Mouse (Mus musculus): ENCODE results near the gene Sfxn5.
A peak's percentile ranks its signal among the peaks of the same experiment; 100 is the strongest.

Sfxn5 gene

DNA sequence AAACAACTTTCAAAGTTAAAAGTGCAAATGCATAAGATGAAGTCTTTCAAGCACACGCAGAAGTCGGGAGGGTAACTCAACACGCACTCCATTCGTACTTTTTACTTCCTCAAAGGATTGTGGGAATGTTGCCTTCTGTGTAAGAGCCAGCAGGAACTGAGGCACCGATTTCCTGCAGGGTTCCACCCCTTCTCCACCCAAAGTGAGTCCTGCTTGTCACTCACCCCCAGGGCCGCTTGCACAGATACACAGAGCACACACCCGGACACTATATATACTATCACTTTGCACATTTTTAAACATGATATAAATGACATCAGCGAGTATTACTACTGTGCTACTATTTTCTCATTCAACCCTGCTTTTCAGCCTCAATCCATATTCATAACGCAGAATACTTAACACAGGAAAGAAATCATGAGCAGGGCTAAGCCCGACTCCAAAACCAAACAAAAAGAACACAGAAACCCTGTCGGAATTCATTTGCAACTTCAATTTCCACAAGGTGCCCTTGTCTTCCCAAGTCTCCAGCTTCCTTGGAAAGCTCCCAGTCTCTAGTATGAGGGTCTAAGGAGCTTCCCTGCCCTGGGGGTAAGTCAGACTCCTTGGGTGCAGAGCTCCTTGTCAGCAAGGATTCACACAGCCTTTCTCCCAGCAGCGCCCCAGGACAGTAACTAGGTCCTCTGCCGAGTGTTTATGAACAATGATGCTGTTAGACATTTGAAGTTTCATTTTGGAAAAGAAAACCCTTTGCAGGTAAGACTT is 46.8 kb downstream of the Sfxn5 start:
- DNase-seq, result no peak

DNA sequence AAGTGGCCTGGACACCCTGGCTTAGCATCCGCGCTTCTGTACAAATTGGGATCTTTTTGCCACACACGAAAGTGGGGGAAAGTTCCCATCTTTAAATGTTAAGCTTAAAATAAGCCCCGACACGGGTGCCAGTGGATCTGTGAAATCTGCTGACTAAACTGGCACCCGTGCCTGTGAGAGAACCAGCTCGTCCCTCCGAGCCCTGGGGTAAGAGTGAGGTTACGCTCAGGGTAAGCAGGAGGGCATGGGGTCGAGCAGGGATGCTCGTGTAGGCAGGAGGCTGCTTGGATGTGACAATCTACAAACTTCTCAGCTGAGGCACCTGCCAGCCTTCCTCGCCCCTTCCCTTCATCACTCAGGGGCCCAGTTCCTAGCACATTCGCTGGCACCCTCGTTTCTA is 52.4 kb downstream of the Sfxn5 start:
- DNase-seq, result no peak

DNA sequence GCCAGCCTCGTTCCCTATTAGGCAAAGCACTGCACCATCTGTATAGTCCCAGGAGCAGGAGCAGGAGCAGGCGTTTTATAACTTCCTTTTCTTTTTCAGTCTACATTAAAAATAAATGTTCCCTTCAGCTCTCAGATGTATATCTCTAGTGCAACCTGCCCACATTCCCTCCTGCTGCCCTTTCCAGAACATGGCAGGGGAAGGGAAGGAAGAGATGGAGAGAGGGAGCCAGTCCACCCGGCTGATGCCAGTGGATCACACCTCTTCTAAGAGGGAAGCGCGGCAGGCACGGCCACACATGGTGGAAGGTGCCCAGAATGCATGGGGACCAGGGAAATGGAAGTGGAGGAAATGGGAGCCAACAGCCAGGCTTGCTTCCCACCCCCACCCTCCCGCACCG is 56.7 kb downstream of the Sfxn5 start:
- DNase-seq, result no peak

DNA sequence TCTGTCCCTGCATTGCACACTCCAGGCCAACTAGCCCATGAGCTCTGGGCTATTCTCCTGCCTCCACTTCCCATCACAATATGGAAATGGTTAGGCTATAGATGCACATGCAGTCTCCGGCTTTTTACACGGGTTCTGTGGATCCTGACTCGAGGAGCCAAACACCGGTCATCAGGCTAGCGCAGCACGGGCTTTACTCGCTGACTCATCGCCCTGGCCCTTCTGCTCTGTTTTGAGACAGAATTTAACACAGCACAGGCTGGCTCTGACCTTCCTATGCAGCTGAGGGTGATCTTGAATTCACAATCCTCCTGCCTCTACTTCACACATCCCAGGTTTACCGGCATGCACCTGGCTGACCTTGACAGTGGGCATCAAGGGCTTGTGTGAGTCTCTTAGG is 60.8 kb downstream of the Sfxn5 start:
- no peak for DNase-seq

DNA sequence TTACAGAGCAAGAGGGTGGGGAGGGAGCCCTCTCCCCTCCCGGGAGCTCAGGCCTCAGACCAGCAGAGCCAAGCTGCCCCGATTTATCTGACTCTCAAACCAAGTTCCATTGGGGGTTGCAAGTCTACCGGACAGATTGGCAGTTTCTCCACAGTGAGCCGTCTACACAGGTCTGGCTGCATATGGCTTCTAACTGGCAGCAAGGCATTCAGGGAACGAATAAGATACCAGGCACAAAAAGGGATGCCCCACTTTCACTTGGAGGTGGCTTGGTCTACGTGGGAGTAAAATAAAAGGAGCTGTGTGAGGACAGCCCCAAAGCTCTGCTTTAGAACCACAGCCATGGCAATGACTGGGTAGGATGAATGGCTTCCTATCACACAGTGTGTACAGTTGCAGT is 67.2 kb downstream of the Sfxn5 start:
- no peak for DNase-seq

DNA sequence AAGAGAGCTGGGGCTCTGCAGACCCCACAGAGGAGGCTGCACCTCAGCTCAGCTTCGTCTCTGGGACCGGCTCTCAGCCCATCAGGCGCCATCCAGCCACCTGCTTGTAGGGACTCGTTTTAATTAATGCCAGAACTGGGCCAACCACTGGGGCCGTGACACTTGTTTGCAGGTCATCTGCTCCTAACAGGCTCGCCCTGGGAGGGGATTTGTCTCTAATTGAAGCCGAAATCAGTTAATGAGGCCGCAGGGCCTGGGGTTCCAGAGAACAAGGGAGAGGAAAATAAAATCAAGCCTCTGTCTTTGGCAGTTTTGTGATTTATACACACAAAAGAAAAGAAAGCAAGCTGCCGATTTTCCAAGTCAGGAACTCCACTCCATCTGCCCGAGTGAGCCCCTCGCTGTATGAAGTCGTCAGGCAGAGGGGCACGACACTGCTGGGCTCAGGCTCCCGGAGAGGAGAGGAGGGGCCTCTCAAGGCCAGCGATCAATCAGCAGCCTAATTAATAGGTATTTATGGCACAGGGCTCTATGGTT is 68.2 kb downstream of the Sfxn5 start:
- no peak for DNase-seq

DNA sequence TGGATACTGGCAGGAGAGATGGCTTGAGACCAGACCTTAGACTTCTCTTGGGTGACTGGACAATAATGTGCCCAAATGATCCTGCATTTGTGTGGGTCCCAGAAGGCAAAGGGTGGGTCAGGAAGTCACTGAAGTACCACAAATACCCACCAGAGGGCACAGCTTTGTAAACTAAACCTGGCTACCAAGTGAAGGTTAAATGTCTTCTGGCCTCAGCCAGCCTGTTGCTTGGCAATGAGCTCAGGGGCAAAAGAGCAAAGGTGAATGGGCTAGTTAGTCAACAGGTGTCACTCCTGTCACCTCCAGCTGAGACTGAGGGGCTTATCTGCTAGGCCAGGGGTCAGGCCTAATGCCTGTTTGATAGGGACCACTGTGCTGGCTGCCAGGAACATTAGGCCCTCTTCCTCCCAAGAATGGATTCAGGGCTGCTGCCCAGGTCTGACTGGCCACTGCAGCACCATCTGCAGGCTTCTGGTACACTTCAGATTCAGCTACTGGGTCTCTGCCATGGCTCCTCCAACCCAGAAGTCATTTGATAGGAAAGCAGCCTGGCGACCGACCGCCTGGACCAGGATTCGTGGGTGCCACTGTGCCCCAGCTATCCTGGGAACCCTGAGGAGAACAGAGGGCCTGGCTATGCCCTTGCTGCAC is 70.2 kb downstream of the Sfxn5 start:
- peak; percentile 31 for DNase-seq

DNA sequence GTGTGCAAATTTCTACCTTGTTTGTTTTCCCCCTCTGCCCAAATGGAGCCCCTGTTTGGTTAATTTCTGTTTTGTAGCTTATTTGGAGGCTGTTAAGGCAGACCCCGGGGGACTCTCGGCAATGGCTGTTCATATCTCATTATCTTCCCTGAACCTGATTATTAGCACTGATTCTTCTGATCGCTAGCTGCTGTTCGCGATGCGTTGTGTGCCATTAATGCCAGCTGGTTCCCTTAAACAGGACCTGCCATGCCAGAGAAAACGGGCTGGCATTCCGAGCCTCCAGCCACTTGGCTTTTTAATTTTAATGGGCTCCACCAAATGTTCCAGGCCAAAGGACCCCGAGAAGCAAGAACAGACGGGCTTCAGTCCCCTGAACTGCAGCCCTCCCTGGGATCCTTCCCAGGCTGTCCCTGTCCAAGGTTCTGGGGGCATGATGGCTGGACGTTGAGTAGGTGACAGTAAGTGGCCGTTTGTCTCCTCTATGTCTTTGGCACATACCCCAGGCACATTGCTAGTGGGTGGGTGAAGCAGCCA is 74.1 kb downstream of the Sfxn5 start:
- no peak for DNase-seq

DNA sequence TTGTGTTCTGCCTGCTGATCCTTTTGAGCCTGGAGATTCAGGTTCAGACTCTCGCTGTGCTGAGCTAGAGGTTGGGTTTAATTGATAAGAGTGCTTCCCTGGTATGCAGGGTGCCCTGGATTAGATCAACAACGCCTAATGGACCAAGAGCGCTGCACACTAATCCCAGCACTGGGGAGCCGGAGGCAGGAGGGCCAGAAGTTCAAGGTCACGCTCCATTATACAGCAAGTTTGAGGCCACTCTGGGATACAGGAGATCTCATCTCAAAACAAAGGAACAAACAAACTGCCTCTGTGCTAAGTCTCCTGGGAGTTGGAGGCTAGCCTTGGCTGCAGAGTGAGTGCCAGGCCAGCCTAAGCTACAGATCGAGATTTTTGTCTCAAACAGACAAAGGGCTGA is 77.6 kb downstream of the Sfxn5 start:
- no peak for DNase-seq

DNA sequence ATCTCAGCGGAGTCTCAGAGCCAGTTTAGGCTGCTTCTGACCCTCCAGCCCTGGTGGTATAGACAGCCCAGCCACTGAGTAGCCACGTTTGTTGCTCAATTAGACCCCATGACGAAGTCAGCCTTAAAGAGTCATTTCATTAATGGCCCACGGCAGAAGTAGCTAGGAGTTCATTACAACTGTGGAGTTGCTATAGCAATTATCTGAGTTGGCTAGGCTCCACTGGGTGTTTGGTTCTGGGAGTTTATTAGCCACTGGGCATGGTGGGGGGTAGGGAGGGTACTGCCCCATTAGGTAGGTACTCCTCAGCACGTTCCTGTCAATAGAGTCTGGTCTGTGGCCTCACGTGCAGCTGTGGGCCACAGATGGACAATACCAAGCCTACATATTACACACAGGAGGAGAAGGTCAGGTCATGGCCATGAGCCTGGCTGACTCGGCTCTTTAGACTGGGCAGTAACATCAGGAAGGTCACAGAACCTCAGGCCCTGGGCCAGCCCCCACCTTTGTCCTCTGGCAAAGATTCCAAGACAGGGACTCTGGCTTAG is 79.2 kb downstream of the Sfxn5 start:
- no peak for DNase-seq

DNA sequence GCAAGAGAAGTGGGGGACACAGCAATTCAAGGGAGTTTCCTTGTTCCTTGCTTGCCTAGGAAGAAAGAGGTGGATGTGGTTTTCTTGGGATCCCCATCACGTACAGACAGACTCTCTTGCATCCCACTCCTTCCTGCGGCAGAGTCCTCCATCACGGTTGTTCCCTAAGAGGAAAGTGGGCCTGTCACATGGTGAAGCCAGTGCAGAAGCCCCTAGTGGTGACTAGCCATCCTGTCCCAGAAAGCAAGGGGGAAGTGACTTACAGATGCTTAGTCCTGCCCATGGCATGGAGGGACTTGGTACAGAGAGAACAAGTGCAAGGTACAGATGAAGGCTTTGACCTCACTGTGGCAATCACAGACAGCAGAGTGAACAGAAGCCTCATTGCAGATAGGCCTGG is 79.9 kb downstream of the Sfxn5 start:
- no peak for DNase-seq

DNA sequence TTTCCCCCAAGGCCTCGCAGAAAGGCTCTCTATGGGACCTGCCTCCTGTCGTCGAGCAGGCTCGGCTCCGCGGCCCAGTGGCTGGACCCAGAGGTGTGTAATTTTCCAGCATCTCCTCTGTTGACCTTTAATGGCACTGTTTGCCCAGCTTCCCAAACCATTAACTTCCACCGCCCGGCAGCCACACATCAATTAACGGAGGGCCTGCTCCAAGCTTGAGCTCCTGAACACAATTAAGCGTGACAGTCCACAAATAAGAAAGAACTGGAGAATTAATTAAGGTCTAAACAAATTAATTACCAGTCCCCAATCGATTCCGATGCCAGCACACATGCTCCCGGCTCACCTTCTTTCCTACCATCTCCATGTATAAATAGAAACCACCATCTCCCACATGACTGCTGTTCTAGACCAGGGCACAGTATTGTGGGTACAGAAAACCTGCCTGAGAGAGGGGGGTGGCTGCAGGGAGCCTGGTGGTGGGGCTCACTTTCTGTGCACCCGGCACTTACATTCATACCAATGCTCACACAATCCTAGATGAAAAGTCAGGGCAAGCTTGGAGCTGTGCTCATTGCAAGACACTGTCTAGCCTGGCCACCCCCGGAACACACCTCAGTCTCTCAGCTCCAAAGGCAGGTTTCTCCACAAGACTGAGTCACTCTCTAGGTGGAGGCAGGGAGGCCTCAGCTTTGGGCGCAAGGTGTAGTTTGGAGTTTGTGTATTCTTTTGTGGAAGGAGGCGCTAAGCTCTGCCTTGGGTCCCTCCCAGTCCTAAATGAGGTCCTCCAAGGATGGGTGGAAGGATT is 80.8 kb downstream of the Sfxn5 start:
- DNase-seq, result no peak

DNA sequence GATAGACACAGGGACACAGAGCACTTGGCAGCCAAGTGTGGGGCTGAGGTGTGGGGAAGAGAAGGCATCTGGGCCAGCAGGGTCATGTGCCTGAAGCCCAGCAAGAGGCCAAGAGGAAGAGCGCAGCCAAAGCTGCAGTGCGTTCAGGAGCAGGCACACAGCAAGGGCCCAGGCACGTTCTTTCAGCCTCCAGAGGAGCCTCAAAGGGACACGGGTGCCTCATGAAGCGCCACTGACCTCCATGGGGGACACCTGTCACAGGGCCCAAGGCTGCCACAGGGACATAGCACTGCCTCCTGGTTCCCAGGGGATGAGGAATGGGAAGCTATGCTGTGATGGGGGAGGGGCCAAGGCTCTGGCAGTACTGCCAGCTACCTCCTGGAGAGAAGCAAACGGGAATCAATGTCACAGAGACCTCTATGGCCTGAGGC is 82.4 kb downstream of the Sfxn5 start:
- no peak for DNase-seq

DNA sequence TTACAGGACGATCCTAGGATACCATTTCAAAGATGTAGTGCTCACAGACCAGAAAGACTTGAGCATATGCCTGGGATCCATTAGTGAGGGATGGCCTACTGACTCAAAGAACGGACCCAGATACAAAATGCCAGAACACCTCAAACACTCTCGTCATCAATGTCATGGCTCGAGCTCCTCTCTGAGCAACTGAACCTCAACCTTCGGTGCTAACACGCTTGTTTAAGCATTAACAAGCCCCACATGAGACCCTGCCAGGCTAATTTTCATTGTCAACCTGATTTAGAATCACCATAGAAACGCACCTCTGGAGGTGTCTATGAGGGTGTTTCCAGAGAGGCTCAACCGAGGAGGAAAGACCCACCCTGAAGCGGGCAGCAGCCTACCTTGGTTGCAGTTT is 83.4 kb downstream of the Sfxn5 start:
- DNase-seq, result no peak

DNA sequence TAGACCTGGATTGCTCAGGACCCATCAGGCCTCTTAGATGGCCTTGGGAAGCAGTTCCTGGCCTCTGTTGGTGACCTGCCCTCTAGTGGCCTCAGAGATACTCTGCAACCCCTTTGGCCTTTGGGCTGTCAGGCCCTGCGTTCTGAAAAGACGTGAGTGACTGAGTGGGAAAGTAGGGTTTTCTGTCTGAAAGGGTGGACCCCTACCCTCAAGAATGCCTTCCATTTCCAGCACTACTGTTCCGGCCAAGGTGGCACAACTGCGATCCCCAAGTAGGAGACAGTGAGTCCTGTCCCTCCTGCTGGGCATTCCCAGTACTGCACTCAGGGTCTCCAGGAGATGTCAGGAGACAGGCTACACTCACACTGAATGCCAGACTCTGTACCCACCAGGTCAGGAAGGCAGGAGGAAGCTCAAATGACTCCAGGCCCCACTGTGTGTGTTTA is 94.2 kb downstream of the Sfxn5 start:
- peak; percentile 59 for DNase-seq

DNA sequence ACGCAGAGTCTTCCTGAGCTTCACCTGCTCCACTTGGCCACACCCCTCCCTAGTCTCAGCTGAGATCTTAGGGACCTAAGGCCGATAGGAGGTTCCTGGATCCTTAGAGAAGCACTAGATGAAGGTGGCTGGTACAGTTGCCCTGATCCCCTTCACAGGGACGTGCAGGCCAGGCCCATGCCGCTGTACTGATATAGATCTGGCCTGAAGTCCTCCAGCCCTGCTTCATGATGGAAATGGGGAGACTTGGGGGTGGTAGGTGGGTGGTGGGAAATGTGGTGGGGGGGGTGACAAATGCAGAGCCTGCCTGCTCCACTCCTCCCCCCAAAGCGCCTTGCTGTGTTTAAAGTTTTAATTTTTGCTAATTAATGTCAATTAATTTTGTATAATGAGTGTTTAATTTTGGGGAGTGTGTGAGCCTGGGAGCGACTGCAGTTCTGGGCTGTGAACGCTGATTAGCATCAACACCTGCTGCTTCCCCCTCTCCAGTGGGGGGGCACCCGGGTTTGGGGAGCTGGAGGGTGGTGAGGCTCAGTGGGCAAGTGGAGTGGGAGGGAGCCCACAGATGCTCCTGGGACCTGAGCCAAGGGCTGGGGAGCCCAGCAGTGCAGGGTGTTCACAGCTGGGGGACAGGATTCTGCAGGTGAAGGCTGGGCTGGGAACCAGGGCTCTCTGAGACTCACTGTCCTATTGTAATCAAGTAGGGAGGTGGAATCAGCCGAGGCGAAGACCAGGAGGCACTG is 95.5 kb downstream of the Sfxn5 start:
- DNase-seq, result no peak

DNA sequence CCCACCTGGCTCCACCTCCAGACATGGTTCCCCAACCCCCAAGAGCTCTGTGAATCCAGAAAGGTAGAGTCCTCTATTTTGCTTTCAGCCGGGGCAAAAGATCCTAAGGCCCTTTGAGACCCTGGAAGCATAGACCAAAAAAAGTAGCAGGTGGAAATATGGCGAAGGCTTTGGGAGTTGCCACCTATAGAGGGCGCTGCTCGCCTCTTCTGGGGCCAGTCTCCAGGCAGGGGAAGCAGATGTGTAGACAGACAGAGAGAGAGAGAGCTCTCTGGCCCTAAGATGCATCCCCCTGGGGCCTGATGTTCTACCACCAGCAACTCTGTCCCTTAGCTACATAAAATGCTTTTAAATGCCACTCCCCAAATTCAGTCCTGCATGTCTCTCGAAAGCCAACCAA is 96.2 kb downstream of the Sfxn5 start:
- DNase-seq, result peak; percentile 27

DNA sequence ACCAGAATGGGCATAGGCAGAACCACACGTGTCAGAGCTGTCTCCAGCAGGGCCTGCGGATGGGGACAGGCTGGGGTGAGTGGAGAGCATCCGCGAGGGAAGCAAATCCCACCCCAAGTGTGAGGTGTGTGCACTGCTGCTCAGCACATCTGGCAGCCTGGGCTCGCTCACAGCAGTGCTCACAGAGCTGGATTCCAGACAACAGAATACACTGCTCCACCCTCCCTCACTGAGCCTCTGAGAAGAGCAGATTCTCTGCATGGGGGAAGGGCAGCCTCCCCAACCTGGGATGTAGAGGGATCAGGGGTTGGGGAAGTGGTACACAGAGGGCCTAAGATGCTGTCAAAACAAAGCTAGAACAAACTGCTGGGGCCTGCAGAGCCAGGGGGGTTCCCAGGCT is 98.4 kb downstream of the Sfxn5 start:
- no peak for DNase-seq

DNA sequence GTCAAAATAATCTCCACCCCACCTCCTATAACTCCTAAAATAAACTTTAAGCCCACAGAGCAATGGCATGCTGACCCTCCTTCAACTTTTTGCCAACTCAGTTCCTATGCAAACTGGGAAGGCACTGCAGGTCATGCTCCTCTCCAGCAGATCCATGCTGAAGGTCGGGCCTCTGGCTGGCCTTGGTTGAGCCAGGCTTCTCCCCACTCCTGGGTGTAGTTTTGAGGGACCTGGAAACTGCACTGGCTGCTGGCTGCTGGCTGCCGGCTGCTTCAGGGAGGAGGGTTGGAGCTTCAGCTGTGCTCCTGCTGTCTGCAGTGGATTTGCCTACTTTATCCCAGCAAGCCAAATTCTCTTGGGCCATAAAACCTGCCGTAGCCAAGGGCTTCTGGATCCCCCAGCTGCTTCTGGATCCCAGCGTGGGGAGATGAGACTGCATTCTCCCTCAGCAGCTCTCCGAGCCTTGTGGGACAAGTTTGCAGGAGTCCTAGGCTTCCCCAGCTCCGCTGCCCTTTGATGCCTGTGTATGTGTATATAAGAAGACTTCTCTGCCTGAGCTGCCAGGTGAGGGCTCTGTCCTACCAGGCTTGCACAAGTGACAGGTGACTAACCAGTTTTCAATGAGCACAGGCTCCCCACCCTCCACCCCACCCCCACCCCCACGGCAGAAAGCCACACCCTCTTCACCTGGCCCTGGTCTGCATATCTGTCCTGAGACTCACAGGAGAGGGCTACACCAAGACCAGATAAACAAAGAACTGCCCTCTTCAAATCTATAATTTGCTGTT is 100.2 kb downstream of the Sfxn5 start:
- DNase-seq, result no peak

DNA sequence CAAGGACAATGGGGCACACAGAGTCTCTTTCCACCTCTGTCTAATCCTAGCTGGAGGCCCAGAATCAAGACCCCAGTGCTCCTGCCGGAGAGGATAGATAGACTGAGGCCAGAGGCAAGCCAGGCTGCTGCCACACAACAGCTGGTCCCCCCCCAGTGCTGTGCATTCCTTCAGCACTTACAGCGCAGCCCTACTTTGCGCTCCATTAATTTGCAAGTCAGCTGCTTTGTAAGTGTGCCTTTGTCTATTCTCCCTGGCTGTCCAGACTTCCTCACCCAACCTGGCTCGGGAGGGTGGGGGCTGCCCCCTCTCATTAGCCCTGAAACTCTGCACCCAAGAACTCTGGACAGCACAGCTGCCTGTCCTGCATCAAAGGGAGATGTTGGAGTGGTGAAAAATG is 101.2 kb downstream of the Sfxn5 start:
- no peak for DNase-seq

DNA sequence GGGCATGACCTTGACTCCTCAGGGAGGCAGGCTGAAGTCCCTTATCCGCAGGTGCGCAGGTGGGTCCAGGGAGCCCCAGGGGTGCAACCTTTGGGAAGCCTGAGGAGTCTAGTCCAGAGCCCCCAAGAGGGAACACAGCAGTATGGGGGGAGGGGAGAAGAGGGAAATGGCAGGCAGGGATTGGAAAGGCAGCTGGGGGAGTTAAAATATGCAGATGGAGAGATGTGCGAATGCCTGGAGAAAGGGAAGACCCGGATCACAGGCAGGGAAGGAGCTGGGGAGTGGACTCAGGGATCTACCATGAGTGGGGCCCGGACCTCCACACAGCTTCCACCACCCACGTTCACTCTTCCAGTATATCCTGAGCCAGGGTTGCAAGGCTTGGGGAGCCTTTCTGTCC is 101.8 kb downstream of the Sfxn5 start:
- no peak for DNase-seq

Data from liver (tissue).